Mouse (Mus musculus) right cerebral cortex, postnatal 14 days (tissue): ENCODE measurements around the gene Tmem245.

ENCODE experiments used
- DNase-seq: peaks from one replicate; pipeline ENCODE4 v3.0.0; 2022

Tmem245 gene

GRCm38 (mm10) chr4:56864016-56864415 is 83.2 kb downstream of the Tmem245 start:
- no peak for DNase-seq

GRCm38 (mm10) chr4:56861551-56861950 is 85.7 kb downstream of the Tmem245 start:
- DNase-seq: no peak

GRCm38 (mm10) chr4:56858733-56859132 is 88.5 kb downstream of the Tmem245 start:
- no peak for DNase-seq

- no peak for DNase-seq
Measured at GRCm38 (mm10) chr4:56856371-56856949, 90.8 kb downstream of the Tmem245 start.

GRCm38 (mm10) chr4:56855935-56856334 is 91.3 kb downstream of the Tmem245 start:
- no peak for DNase-seq

- no peak for DNase-seq
Measured at GRCm38 (mm10) chr4:56850724-56851123, 96.5 kb downstream of the Tmem245 start.

- no peak for DNase-seq
Measured at GRCm38 (mm10) chr4:56848044-56848443, 99.2 kb downstream of the Tmem245 start.

GRCm38 (mm10) chr4:56847400-56847799 is 99.8 kb downstream of the Tmem245 start:
- no peak for DNase-seq

GRCm38 (mm10) chr4:56845896-56846533 is 101.2 kb downstream of the Tmem245 start:
- DNase-seq: no peak

GRCm38 (mm10) chr4:56844911-56845310 is 102.3 kb downstream of the Tmem245 start:
- DNase-seq: no peak

- no peak for DNase-seq
Measured at GRCm38 (mm10) chr4:56843963-56844362, 103.3 kb downstream of the Tmem245 start.

- no peak for DNase-seq
Measured at GRCm38 (mm10) chr4:56842501-56842900, 104.7 kb downstream of the Tmem245 start.

- DNase-seq: no peak
Measured at GRCm38 (mm10) chr4:56840297-56840696, 106.9 kb downstream of the Tmem245 start.

- no peak for DNase-seq
Measured at GRCm38 (mm10) chr4:56837661-56838060, 109.6 kb downstream of the Tmem245 start.

- DNase-seq: no peak
Measured at GRCm38 (mm10) chr4:56831998-56832397, 115.2 kb downstream of the Tmem245 start.

GRCm38 (mm10) chr4:56831013-56831609 is 116.1 kb downstream of the Tmem245 start:
- DNase-seq: no peak

GRCm38 (mm10) chr4:56829511-56829921 is 117.7 kb downstream of the Tmem245 start:
- no peak for DNase-seq

- DNase-seq: no peak
Measured at GRCm38 (mm10) chr4:56828932-56829331, 118.3 kb downstream of the Tmem245 start.

- no peak for DNase-seq
Measured at GRCm38 (mm10) chr4:56824231-56824630, 123.0 kb downstream of the Tmem245 start.

GRCm38 (mm10) chr4:56820017-56820550 is 127.2 kb downstream of the Tmem245 start:
- DNase-seq: no peak
